Mouse (Mus musculus) heart, embryonic 12.5 days (tissue): ENCODE measurements around the gene Fam13a. TPM values are rescaled to one million over a fixed set of nuclear protein-coding genes. Genes with fewer than 3 reads are reported as not detected.
A peak's percentile ranks its signal among the peaks of the same experiment; 100 is the strongest.

ENCODE experiments used
- ATAC-seq: fragments of 200-750 bp; cut with Nextera tagmentation; 2 replicates; pipeline ENCODE4 v1.8.0; 2017; ENCODE audit warnings: moderate TSS enrichment, moderate library complexity; ENCODE audit not compliant: insufficient number of reproducible peaks, low FRiP score
- H3K27ac ChIP-seq: fragments of 300-500 bp; sonication (generic); 2 replicates; pipeline ENCODE4 v1.5.1; 2016; ENCODE audit warnings: mild to moderate bottlenecking, moderate library complexity; ENCODE audit not compliant: poor library complexity, severe bottlenecking
- H3K27me3 ChIP-seq: fragments of 300-500 bp; sonication (generic); replicated peaks from 2 replicates; pipeline ENCODE4 v1.6.1; 2016; ENCODE audit warnings: mild to moderate bottlenecking, moderate library complexity
- H3K36me3 ChIP-seq: fragments of 300-500 bp; sonication (generic); 2 replicates; pipeline ENCODE4 v1.6.1; 2016; ENCODE audit warnings: mild to moderate bottlenecking, moderate library complexity
- H3K4me1 ChIP-seq: fragments of 300-500 bp; sonication (generic); replicated peaks from 2 replicates; pipeline ENCODE4 v1.6.1; 2016; ENCODE audit warnings: mild to moderate bottlenecking
- H3K4me2 ChIP-seq: fragments of 300-500 bp; sonication (generic); 2 replicates; pipeline ENCODE4 v1.6.1; 2016; ENCODE audit warnings: mild to moderate bottlenecking, moderate library complexity
- H3K4me3 ChIP-seq: fragments of 300-500 bp; sonication (generic); 2 replicates; pipeline ENCODE4 v1.5.1; 2016; ENCODE audit warnings: mild to moderate bottlenecking
- H3K9ac ChIP-seq: fragments of 300-500 bp; sonication (generic); 2 replicates; pipeline ENCODE4 v1.6.1; 2016; ENCODE audit warnings: mild to moderate bottlenecking, moderate library complexity
- H3K9me3 ChIP-seq: fragments of 300-500 bp; sonication (generic); replicated peaks from 2 replicates; pipeline ENCODE4 v1.6.1; 2016; ENCODE audit warnings: mild to moderate bottlenecking, moderate library complexity
- WGBS: fragments of 180-500 bp; shearing (Covaris S2); methylation state at CpG from one replicate; pipeline ENCODE4 v1.1.7; 2016; 5-methylcytosine and 5-hydroxymethylcytosine counted together
- polyA plus RNA-seq: library from polyadenylated mRNA; unstranded; fragments of >200 nt; fragmentation: Nextera tagmentation; extraction: Ambion mirVana; gene quantifications from 2 replicates; pipeline ENCODE4 v1.2.1, GENCODE M21; 2016

The Fam13a gene
- polyA plus RNA-seq = 6.2 and 6.8 TPM in 2 replicates

DNA sequence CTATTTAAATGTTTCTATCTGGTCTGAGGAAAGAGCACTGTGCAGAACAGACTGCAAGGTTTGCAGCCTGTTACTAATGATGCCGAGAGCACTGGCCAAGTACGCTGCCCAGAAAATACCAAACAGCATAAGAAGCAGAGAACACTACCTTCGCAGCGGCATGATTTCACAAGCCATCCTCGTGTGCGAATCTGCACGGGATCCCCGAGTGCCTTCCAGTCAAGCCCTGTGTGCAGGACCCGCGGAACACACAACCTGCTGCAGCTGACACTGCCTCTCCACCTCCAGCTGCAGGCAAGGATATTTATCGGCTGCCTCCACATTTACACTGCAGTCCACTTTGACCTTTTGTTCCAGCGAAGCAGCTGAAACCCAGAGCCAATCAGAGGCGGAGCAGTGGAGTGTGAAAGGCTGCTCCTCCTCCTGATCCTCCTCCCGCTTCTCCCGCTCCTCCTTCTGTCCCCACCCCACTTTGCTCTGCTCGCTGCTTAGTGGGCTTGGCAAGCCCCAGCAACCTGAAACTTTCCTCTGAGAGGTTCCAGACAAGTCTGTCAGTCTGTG, at the start of gene Fam13a:
Gene Fam13a, minus strand, starts transcription at position 386 of the 561 bp plus-strand sequence.
- no peaks in the 10 kb centered on the region for H3K9me3 ChIP-seq
- H3K27me3 ChIP-seq = no peaks in the 10 kb centered on the region
- peak within 1 kb of the TSS; percentile 73 for H3K9ac ChIP-seq
- 0% methylated on average over 16 of the region's 16 CpGs for WGBS
- peak within 1 kb of the TSS; percentile 85 for H3K27ac ChIP-seq
- H3K4me2 ChIP-seq = peak within 1 kb of the TSS; percentile 65
- ATAC-seq = peak; percentile 97
- peak within 1 kb of the TSS; percentile 79 for H3K4me3 ChIP-seq
- peaks cover 4% of the 10 kb centered on the region; the same call in 1 of the 2 replicates for H3K4me1 ChIP-seq
- H3K36me3 ChIP-seq = no peaks in the 10 kb centered on the region

DNA sequence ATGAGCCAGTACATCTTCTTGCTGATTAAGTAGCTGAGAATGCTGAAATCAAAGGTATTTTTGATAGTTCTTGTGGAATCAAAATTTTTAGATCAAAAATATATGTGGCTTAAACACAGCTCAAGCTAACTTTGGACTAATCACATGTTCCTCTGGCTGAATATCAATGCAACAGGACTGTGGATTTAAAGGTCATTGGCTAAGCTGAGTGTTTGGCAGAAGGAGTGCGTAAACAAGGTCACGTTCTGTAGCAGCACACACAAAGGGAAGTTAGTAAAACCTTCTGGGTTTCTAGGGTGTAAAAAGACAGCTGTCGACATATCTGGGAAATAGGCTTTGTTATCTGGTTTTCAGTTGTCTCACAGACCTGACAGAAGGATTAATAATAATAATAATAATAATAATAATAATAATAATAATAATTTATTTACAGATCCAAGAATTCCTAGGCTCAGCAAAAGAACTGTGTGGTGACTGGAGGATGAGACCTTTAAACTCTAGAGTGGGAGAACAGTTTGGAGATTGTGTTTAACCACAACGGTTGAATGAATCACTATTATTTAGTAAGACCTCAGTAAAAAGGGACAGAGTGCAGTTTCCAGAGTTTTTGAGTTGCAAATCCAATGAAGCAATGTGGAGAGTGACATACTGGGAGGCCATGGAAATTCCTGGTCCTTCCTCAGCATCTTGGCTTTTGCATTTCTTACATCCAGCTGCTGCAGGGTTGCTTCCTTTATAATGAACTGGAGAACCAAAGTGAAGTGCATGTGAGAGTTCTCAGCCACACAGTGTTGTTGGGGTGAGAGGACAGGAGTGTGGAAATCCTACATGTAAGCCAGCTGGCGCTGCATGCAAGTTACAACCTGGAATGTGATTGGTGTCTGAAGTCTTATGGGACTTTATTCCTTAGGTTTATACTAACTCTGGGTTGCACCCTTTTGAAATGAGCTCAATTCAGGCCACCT, 48.0 kb upstream of the Fam13a start:
- no peak overlapping the region for H3K9ac ChIP-seq
- no peaks in the 10 kb centered on the region for H3K27me3 ChIP-seq
- no peak overlapping the region for H3K4me3 ChIP-seq
- 75% methylated on average over 5 of the region's 5 CpGs for WGBS
- no peak for ATAC-seq
- no peaks in the 10 kb centered on the region for H3K36me3 ChIP-seq
- H3K27ac ChIP-seq = no peak overlapping the region
- H3K4me2 ChIP-seq = no peak overlapping the region
- H3K9me3 ChIP-seq = peaks cover 13% of the 10 kb centered on the region
- H3K4me1 ChIP-seq = no peaks in the 10 kb centered on the region

DNA sequence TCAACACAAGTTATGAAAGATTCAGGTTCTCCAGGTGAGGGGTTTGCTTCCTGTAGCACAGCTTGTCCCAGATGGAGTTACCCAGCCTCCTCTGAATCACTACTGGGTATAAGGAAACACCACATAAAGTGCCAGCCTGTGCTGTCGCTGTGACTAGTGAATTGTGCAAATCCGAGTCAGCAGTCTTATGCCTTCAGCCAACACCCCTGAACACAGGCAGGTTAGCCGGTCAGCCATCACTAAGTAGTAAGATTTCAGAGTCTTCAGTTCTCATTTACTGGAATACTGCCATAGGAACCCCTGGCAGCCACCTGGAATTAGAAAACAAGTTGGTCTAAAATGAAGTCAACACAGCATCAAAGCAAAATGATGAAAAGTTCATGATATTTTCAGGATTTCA, 47.3 kb upstream of the Fam13a start:
- Histone ChIP-seq H3K4me2 (no peak overlapping the region), H3K27me3 (no peaks in the 10 kb centered on the region), H3K4me1 (no peaks in the 10 kb centered on the region), H3K9me3 (peaks cover 13% of the 10 kb centered on the region), H3K27ac (no peak overlapping the region), H3K4me3 (no peak overlapping the region), H3K36me3 (no peaks in the 10 kb centered on the region), H3K9ac (no peak overlapping the region)
- 88% methylated on average over 3 of the region's 3 CpGs for WGBS
- ATAC-seq = no peak

DNA sequence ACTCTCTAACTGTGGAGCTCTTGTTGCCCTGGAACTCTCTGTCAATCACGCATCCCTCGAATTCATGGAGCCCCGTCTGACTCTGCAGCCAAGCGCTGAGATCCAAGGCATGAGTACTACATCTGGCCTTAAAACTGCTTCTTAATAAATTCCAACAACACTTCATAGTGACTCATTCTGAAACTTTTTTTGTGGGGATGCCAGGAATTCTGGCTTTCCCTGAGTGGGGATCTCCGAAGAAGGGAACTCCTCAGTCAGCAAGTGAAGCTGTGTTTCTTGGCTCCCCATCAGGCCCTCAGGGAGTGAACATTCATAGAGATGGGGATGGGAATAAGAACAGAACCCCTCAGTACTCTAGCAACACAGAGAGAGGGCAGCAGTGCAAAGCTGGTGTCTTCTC, 43.8 kb upstream of the Fam13a start:
- Histone ChIP-seq H3K27ac (no peak overlapping the region), H3K9me3 (no peaks in the 10 kb centered on the region), H3K4me3 (no peak overlapping the region), H3K4me2 (no peak overlapping the region), H3K27me3 (no peaks in the 10 kb centered on the region), H3K9ac (no peak overlapping the region), H3K4me1 (no peaks in the 10 kb centered on the region), H3K36me3 (no peaks in the 10 kb centered on the region)
- ATAC-seq = no peak
- 82% methylated on average over 5 of the region's 5 CpGs for WGBS

DNA sequence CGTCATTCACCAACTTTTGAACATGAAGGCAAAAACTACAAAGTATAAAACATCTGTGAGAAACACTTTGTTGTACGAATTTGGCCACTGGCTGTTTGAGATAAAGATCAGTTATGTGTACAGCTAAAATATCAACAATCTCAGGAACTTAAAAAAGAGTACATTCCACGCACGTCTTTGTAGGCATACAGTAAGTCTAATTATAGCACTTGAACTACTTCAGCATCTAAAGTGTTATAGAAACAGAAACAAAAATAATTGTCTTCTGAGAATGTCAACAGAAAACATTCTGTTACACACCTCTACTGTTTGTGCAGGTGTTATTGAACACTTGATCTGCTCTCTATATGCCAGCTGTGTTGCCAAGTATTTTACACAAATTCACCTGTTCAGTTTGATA, 40.1 kb upstream of the Fam13a start:
- H3K36me3 ChIP-seq = no peaks in the 10 kb centered on the region
- H3K27ac ChIP-seq = no peak overlapping the region
- no peak overlapping the region for H3K4me2 ChIP-seq
- 58% methylated on average over 4 of the region's 4 CpGs for WGBS
- no peak overlapping the region for H3K9ac ChIP-seq
- H3K4me1 ChIP-seq = no peaks in the 10 kb centered on the region
- no peaks in the 10 kb centered on the region for H3K27me3 ChIP-seq
- no peak overlapping the region for H3K4me3 ChIP-seq
- H3K9me3 ChIP-seq = no peaks in the 10 kb centered on the region
- ATAC-seq = no peak

DNA sequence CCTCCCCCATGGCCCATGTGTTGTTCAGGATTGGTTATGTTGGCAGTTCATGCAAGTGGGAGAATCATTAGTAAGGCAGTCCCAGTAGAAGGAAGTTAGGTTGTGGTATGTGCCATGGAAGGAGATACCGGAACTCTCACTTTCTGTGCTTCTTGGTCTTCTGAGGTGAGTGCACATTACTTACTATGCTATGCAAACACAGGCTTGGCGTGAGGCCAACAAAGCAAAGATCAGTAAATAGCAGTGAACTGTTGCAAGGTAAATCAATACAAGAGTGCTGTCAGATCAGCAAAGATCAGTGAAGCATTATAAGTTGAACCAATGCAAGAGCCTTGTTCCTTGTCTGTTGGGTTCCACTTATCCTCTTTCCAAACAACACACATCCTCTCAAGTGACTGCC, 28.9 kb upstream of the Fam13a start:
- Histone ChIP-seq H3K4me2 (no peak overlapping the region), H3K9me3 (no peaks in the 10 kb centered on the region), H3K4me3 (no peak overlapping the region), H3K9ac (no peak overlapping the region), H3K27ac (no peak overlapping the region), H3K4me1 (no peaks in the 10 kb centered on the region), H3K36me3 (no peaks in the 10 kb centered on the region), H3K27me3 (no peaks in the 10 kb centered on the region)
- ATAC-seq = no peak
- 78% methylated on average over 2 of the region's 2 CpGs for WGBS

DNA sequence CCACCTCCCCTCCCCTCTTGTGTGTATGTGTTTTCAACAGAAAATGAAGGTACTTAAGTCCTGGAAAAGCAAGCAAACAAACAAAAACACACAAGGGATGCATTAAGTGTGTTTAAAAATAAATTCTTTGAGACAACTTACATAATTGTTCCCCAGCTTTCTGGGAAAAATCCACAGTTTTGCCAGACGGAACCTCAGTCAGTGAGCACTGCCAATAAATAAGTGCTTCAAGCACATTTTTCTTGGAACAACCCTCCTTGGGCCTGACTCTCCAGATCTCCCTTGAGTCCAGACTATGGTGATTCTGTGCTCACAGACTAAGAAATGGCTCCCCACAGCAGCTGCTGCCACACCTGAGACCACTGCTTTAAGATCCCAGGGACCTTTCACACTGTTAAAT, 15.4 kb upstream of the Fam13a start:
- Histone ChIP-seq H3K4me2 (no peak overlapping the region), H3K4me3 (no peak overlapping the region), H3K36me3 (no peaks in the 10 kb centered on the region), H3K4me1 (no peaks in the 10 kb centered on the region), H3K27ac (no peak overlapping the region), H3K9ac (no peak overlapping the region), H3K9me3 (no peaks in the 10 kb centered on the region), H3K27me3 (no peaks in the 10 kb centered on the region)
- 82% methylated on average over 1 of the region's 1 CpGs for WGBS
- ATAC-seq = no peak

DNA sequence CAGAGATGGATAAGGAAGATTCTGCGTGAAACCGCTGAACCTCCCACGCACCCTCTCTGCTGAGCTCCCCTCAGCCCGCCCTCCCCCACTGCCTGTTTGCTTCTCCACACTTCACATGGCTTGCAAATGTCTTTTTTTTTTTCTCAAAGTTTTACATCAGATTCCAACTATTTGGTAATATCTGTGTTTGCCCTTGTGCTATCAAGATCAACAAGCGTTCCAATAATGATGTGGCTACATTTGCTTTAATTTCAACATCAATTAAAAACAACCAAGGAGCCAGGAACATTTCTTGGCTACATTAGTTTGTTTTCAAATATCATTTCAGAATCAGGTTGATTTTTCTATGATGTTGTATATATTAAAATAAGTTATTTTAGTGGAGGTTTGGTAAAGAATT, 8.4 kb upstream of the Fam13a start:
- H3K27me3 ChIP-seq = no peaks in the 10 kb centered on the region
- no peak overlapping the region for H3K4me3 ChIP-seq
- ATAC-seq = no peak
- H3K36me3 ChIP-seq = no peaks in the 10 kb centered on the region
- 77% methylated on average over 5 of the region's 5 CpGs for WGBS
- no peak overlapping the region for H3K27ac ChIP-seq
- no peaks in the 10 kb centered on the region for H3K4me1 ChIP-seq
- H3K4me2 ChIP-seq = no peak overlapping the region
- H3K9me3 ChIP-seq = no peaks in the 10 kb centered on the region
- no peak overlapping the region for H3K9ac ChIP-seq

DNA sequence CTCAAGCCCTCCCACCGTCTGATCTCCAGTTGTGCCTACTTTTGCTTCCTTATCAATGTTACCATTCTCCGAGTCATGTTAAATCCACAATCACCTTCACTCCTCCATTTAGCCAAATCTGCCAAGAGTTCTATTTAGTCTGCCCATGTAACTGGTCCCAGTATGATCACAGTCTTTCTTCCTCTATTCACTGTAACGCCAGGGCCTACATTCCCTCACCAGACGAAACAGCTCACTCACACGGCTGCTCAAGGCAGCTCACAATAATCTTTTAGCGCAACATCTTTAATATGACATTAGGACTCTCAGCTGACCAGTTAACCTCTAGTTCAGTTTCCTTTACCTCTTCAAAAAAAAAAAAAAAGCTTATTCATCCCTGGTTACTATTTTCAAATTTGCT, 7.2 kb upstream of the Fam13a start:
- ATAC-seq = no peak
- no peaks in the 10 kb centered on the region for H3K27me3 ChIP-seq

DNA sequence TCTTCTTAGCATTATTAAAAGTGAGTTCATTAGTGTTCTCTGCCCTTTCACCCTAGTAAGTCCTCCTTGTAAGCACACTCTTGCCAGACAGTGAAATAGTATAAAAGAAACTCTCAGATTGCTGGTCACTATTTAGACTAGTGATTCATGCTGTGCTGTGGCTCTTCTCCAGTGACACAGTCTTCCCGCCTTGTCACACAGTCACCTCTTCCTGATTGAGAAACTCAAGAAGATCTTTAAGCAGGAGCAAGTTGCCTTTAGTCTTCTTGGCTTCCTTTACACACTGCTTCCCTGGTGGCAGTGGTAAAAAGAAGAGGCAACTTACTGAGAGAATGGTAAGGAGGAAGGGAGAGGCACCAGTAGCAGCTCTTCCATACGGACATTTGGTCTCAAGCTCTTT, 6.3 kb upstream of the Fam13a start:
- Histone ChIP-seq H3K4me1 (no peaks in the 10 kb centered on the region), H3K36me3 (no peaks in the 10 kb centered on the region), H3K9ac (no peak overlapping the region), H3K9me3 (no peaks in the 10 kb centered on the region), H3K4me2 (no peak overlapping the region), H3K27ac (no peak overlapping the region), H3K27me3 (no peaks in the 10 kb centered on the region), H3K4me3 (no peak overlapping the region)
- no peak for ATAC-seq
- WGBS = 77% methylated on average over 2 of the region's 2 CpGs

More for the DNA sequence above, 7.2 kb upstream of the Fam13a start:
- Histone ChIP-seq H3K36me3 (no peaks in the 10 kb centered on the region), H3K4me1 (no peaks in the 10 kb centered on the region), H3K4me3 (no peak overlapping the region), H3K9ac (no peak overlapping the region), H3K27ac (no peak overlapping the region), H3K9me3 (no peaks in the 10 kb centered on the region), H3K4me2 (no peak overlapping the region)
- 55% methylated on average over 6 of the region's 6 CpGs for WGBS

DNA sequence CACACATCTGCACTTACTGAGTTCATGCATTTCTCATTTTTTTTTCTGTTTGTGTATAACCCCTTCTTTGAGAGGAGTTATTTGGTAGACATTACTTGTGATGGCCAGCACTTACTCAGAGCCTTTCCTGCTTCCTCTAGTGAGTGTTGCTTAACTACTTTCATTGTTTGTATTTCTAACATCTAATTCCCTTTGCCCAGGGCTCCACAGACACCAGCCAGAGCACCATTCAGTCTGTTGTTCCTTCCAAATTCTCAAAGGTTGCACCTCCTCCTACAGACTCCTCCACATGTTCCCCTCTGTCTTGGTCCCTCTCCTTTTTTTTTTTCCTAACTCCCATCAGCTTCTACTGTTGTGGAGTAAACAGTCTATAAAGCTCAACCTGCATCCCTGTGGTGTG, 5.7 kb upstream of the Fam13a start:
- Histone ChIP-seq H3K9me3 (no peaks in the 10 kb centered on the region), H3K27me3 (no peaks in the 10 kb centered on the region), H3K27ac (no peak overlapping the region), H3K36me3 (no peaks in the 10 kb centered on the region), H3K4me3 (no peak overlapping the region), H3K9ac (no peak overlapping the region), H3K4me2 (no peak overlapping the region), H3K4me1 (no peaks in the 10 kb centered on the region)
- no peak for ATAC-seq
